Mouse (Mus musculus): Measurements from ENCODE around the gene Sde2. TPM values are rescaled to one million over a fixed set of nuclear protein-coding genes. Genes with fewer than 3 reads are reported as not detected.

The Sde2 gene
- total RNA-seq, 4 experiments from 2014 or later = 6.8 to 8.4 (median 7.6) TPM

Other genes with a start within 250 kb of the Sde2 start
- gene Lin9, start 210.0 kb upstream of the Sde2 start, total RNA-seq (2022) = 1 to 10 TPM; 3.6 to 4.6 (median 4.1) TPM
- not detected for gene Mixl1, start 154.1 kb upstream of the Sde2 start, total RNA-seq (2022)
- gene Acbd3, start 125.1 kb upstream of the Sde2 start, total RNA-seq (2022) = 10 to 100 TPM; 10.2 to 15.0 (median 13.6) TPM
- 100 to 1,000 TPM; 274 to 310 (median 289) TPM for gene H3f3a, start 37.2 kb upstream of the Sde2 start, total RNA-seq (2022)
- gene Lefty2, start 42.0 kb downstream of the Sde2 start, total RNA-seq (2022) = not detected
- 10 to 100 TPM in 3 of 4 experiments, 1 to 10 TPM in 1; 9.3 to 11.4 (median 10.8) TPM for gene Pycr2, start 53.2 kb downstream of the Sde2 start, total RNA-seq (2022)
- gene Lefty1, start 83.9 kb downstream of the Sde2 start, total RNA-seq (2022) = under 1 TPM in 3 of 4 experiments, not detected in 1; 0.19 to 0.34 (median 0.24) TPM
- 10 to 100 TPM; 14.9 to 18.2 (median 16.2) TPM for gene Tmem63a, start 91.2 kb downstream of the Sde2 start, total RNA-seq (2022)
- gene Ephx1, start 169.8 kb downstream of the Sde2 start, total RNA-seq (2022) = 10 to 100 TPM; 14.5 to 20.7 (median 16.2) TPM
- gene 9130409I23Rik, start 200.1 kb downstream of the Sde2 start, total RNA-seq (2022) = not detected

All from gastrocnemius, adult 8-10 months (tissue).